Mouse (Mus musculus) CH12.LX (cell line): ENCODE measurements around the gene R3hcc1l. TPM values are rescaled to one million over a fixed set of nuclear protein-coding genes. Genes with fewer than 3 reads are reported as not detected.

Experiments used
- DNase-seq: peaks from one replicate; pipeline ENCODE4 v3.0.0-alpha.2; 2013; ENCODE audit errors: extremely low read depth
- H3K27ac ChIP-seq: 2 replicates; pipeline ENCODE4 v1.5.1; 2012; ENCODE audit warnings: low read depth, mild to moderate bottlenecking, control low read depth, moderate library complexity; ENCODE audit not compliant: insufficient read depth
- H3K27me3 ChIP-seq: replicated peaks from 2 replicates; pipeline ENCODE3; 2012; ENCODE audit warnings: inconsistent platforms
- H3K36me3 ChIP-seq, 2 experiments: replicated peaks in 1 of 2; 2 replicates each; pipeline versions ENCODE3 to v1.6.1; 2012; ENCODE audit warnings: inconsistent platforms in 1 of 2, low read length in 1 of 2, mild to moderate bottlenecking in 1 of 2, mixed read lengths in 1 of 2, moderate library complexity in 1 of 2; ENCODE audit not compliant: control insufficient read depth in 1 of 2, insufficient read depth in 1 of 2
- H3K4me1 ChIP-seq, 2 experiments: 2 replicates each; pipeline ENCODE4 v1.6.1; 2012; ENCODE audit warnings: inconsistent platforms in 1 of 2, moderate library complexity in 1 of 2; ENCODE audit not compliant: insufficient read depth in 2 of 2, control insufficient read depth in 1 of 2
- H3K4me2 ChIP-seq: 2 replicates; pipeline ENCODE4 v1.6.1; 2012; ENCODE audit warnings: low read depth, mild to moderate bottlenecking, control low read depth; ENCODE audit not compliant: poor library complexity, insufficient read depth, severe bottlenecking
- H3K4me3 ChIP-seq, 3 experiments: fragments of 150-350 bp in 1 of 3; sonication (generic) in 1 of 3; replicated peaks in 1 of 3; 2 replicates each; pipeline versions ENCODE3 to v1.5.1; 2011 to 2012; ENCODE audit warnings: low read depth in 2 of 3, low read length in 2 of 3, mild to moderate bottlenecking in 2 of 3, moderate library complexity in 2 of 3, control low read depth in 1 of 3, improper control_type of control experiment in 1 of 3, inconsistent platforms in 1 of 3, mixed read lengths in 1 of 3; ENCODE audit not compliant: poor library complexity in 1 of 3
- H3K79me2 ChIP-seq: replicated peaks from 2 replicates; pipeline ENCODE4 v1.6.1; 2012; ENCODE audit warnings: mild to moderate bottlenecking, moderate library complexity; ENCODE audit not compliant: control insufficient read depth, poor library complexity, insufficient read depth, severe bottlenecking; ENCODE audit errors: extremely low read depth
- H3K9ac ChIP-seq: 2 replicates; pipeline ENCODE4 v1.6.1; 2012; ENCODE audit warnings: low read depth, mild to moderate bottlenecking, control low read depth, moderate library complexity; ENCODE audit not compliant: insufficient read depth
- H3K9me3 ChIP-seq: replicated peaks from 2 replicates; pipeline ENCODE3; 2012; ENCODE audit warnings: low read length, inconsistent platforms, mixed read lengths
- BHLHE40 ChIP-seq: IDR thresholded peaks from 2 replicates; pipeline ENCODE4 v1.6.1; 2011; ENCODE audit warnings: mild to moderate bottlenecking, low read depth, low read length, improper control_type of control experiment
- CHD1 ChIP-seq: IDR thresholded peaks from 2 replicates; pipeline ENCODE4 v1.6.1; 2012; ENCODE audit warnings: low read depth, low read length, improper control_type of control experiment, inconsistent platforms
- ELF1 ChIP-seq: IDR thresholded peaks from 2 replicates; pipeline ENCODE4 v1.6.1; 2014; ENCODE audit warnings: low read depth, mild to moderate bottlenecking, inconsistent platforms, low read length, improper control_type of control experiment
- EP300 ChIP-seq: IDR thresholded peaks from 2 replicates; pipeline ENCODE4 v1.6.1; 2011; ENCODE audit warnings: low read length, improper control_type of control experiment
- ETS1 ChIP-seq: conservative IDR thresholded peaks from 2 replicates; pipeline ENCODE4 v1.6.1; 2012; ENCODE audit warnings: low read depth, mild to moderate bottlenecking, inconsistent platforms, low read length, improper control_type of control experiment, moderate library complexity
- HCFC1 ChIP-seq: IDR thresholded peaks from 2 replicates; pipeline ENCODE4 v1.6.1; 2012; ENCODE audit warnings: low read depth, mild to moderate bottlenecking, inconsistent platforms, low read length, improper control_type of control experiment
- JUND ChIP-seq: conservative IDR thresholded peaks from 2 replicates; pipeline ENCODE4 v1.6.1; 2011; ENCODE audit warnings: low read depth, low read length, improper control_type of control experiment
- KAT2A ChIP-seq: IDR thresholded peaks from 2 replicates; pipeline ENCODE4 v1.6.1; 2012; ENCODE audit warnings: low read length, improper control_type of control experiment, inconsistent platforms; ENCODE audit not compliant: insufficient replicate concordance
- MAFK ChIP-seq: IDR thresholded peaks from 2 replicates; pipeline ENCODE4 v1.6.1; 2011; ENCODE audit warnings: low read length, improper control_type of control experiment; ENCODE audit not compliant: insufficient replicate concordance
- MAX ChIP-seq: IDR thresholded peaks from 2 replicates; pipeline ENCODE4 v1.6.1; 2011; ENCODE audit warnings: low read length, improper control_type of control experiment
- NRF1 ChIP-seq: IDR thresholded peaks from 2 replicates; pipeline ENCODE4 v1.6.1; 2014; ENCODE audit warnings: low read depth, mild to moderate bottlenecking, inconsistent platforms, low read length, improper control_type of control experiment, moderate library complexity
- POLR2A ChIP-seq: IDR thresholded peaks from 2 replicates; pipeline ENCODE4 v1.6.1; 2011; ENCODE audit warnings: low read depth, mild to moderate bottlenecking, improper control_type of control experiment, low read length
- SIN3A ChIP-seq: IDR thresholded peaks from 2 replicates; pipeline ENCODE4 v1.6.1; 2012; ENCODE audit warnings: low read length, improper control_type of control experiment, inconsistent platforms
- UBTF ChIP-seq: IDR thresholded peaks from 2 replicates; pipeline ENCODE4 v1.6.1; 2012; ENCODE audit warnings: low read depth, mild to moderate bottlenecking, inconsistent platforms, low read length, improper control_type of control experiment, moderate library complexity
- ZC3H11A ChIP-seq: IDR thresholded peaks from 2 replicates; pipeline ENCODE4 v1.6.1; 2012; ENCODE audit warnings: low read depth, mild to moderate bottlenecking, inconsistent platforms, low read length, improper control_type of control experiment
- ZKSCAN1 ChIP-seq: IDR thresholded peaks from 2 replicates; pipeline ENCODE4 v1.6.1; 2012; ENCODE audit warnings: low read depth, inconsistent platforms, low read length, improper control_type of control experiment, borderline replicate concordance
- ZNF384 ChIP-seq: IDR thresholded peaks from 2 replicates; pipeline ENCODE4 v1.6.1; 2012; ENCODE audit warnings: low read depth, low read length, improper control_type of control experiment, inconsistent platforms
- dilution Hi-C: fragments of 300-500 bp; cut with MboI; formaldehyde crosslinking; loops from 2 replicates; pipeline ENCODE4 v1.14.3; 2020; ENCODE audit warnings: low sequenced_read_pairs; ENCODE audit not compliant: extremely low pct_unique_long_range_greater_than_20kb, extremely low pct_ligation_motif_present
- in situ Hi-C: fragments of 300-500 bp; cut with MboI; formaldehyde crosslinking; loops from 3 replicates; pipeline ENCODE4 v1.14.3; 2019; ENCODE audit warnings: low sequenced_read_pairs, low pct_ligation_motif_present, low pct_unique_long_range_greater_than_20kb, mixed read lengths
- polyA plus RNA-seq: library from polyadenylated mRNA; unstranded; fragments of >175 nt; gene quantifications from 2 replicates; pipeline ENCODE4 v1.2.1, GENCODE M21; 2012; ENCODE audit warnings: low read depth; ENCODE audit not compliant: insufficient read length
- total RNA-seq, 2 experiments: library from RNA; depleted of rRNA; stranded (reverse); fragments of 300-350 nt in 1 of 2; fragments of >200 nt in 1 of 2; gene quantifications; 2 replicates each; pipeline ENCODE4 v1.2.3; 2012 to 2014

R3hcc1l gene
- total and polyA plus RNA-seq, 3 experiments = 6.1 to 12.2 (median 10.7) TPM

GRCm38 (mm10) chr19:42636631-42637030 is 118.1 kb downstream of the R3hcc1l start:
- TF ChIP-seq EP300 (no peak), ZKSCAN1 (no peak), JUND (no peak), ELF1 (no peak), CHD1 (no peak), MAX (no peak), MAFK (no peak), BHLHE40 (no peak), HCFC1 (no peak), KAT2A (no peak), SIN3A (no peak)
- no peak overlapping the region for H3K4me3 ChIP-seq
- no peaks in the 10 kb centered on the region for H3K79me2 ChIP-seq
- no peaks in the 10 kb centered on the region for H3K36me3 ChIP-seq
- in situ Hi-C loops (no loop called here), dilution Hi-C loops (no loop called here)
- H3K9me3 ChIP-seq = no peaks in the 10 kb centered on the region
- H3K4me2 ChIP-seq = no peak overlapping the region
- no peak overlapping the region for H3K27ac ChIP-seq
- DNase-seq = no peak
- peaks cover 12 to 23% of the 10 kb centered on the region in 2 experiments; a peak in 3 of 4 replicates for H3K4me1 ChIP-seq
- H3K9ac ChIP-seq = no peak overlapping the region
- peaks cover 52% of the 10 kb centered on the region for H3K27me3 ChIP-seq

DNA sequence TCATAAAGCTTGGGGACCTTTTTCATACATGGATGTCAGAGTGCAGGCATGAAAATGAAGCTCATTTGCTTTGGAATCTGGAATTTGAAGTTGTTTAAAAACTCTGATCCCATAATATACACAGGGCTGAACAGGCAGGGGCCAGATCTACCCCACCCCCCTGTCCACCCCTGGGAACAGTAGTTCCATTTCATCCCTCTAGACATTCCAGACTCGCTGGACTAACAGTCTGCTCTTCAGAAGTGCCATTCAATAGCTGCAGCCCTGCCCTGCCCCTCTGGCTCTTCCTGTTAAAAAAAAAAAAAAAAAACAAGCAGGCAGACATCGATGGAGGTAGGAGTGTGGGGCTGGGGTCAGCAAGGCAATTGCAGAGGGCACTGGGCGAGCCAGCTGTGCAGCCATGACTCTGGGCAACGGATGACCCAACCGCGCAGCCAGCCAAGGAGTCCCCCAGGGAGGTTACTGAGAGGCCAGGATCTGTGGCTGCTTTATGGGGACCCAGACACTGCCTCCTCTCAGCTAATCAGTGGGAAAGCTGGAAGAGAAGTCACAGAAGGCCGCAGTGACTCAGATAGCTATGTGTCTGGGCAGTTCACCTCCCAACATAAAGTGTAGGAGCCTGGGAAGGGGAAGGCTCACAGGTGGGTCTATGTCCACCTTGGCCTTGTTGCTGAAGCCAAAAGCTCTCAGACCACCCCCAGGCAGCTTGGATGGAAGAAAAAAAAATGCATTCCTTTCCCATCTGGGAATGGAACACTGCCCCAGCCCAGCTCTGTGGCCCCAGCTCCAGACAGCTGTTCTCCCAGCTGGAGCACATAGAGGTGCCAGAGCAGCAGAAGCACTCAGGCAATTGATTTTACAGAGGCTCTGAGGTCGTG is 120.3 kb downstream of the R3hcc1l start:
- Histone ChIP-seq H3K9me3 (no peaks in the 10 kb centered on the region), H3K27ac (no peak overlapping the region), H3K9ac (no peak overlapping the region), H3K27me3 (peaks cover 35% of the 10 kb centered on the region), H3K4me2 (no peak overlapping the region), H3K79me2 (no peaks in the 10 kb centered on the region), H3K36me3 (no peaks in the 10 kb centered on the region), H3K4me1 (peaks cover 12 to 23% of the 10 kb centered on the region in 2 experiments; a peak in 3 of 4 replicates), H3K4me3 (no peak overlapping the region)
- dilution Hi-C loops = no loop called here
- in situ Hi-C loops = no loop called here
- DNase-seq = no peak
- TF ChIP-seq ZC3H11A (no peak), BHLHE40 (no peak), NRF1 (no peak), UBTF (no peak), CHD1 (no peak), ETS1 (no peak), POLR2A (no peak), EP300 (no peak), ZNF384 (no peak)
